Mouse (Mus musculus) forebrain, embryonic 12.5 days (tissue): ENCODE data around the gene Gpr179. TPM values are rescaled to one million over a fixed set of nuclear protein-coding genes. Genes with fewer than 3 reads are reported as not detected.
"Not testable (repeated sequence)": the region's sequence is repeated elsewhere in the genome, so short reads cannot be mapped to it uniquely, and the experiment has no call there.

Experiments used
- ATAC-seq: fragments of 200-750 bp; cut with Nextera tagmentation; 2 replicates; pipeline ENCODE4 v1.8.0; 2017; ENCODE audit warnings: moderate TSS enrichment; ENCODE audit not compliant: low FRiP score
- H3K27ac ChIP-seq: fragments of 300-500 bp; sonication (generic); 2 replicates; pipeline ENCODE4 v1.5.1; 2016; ENCODE audit warnings: mild to moderate bottlenecking
- H3K27me3 ChIP-seq: fragments of 300-500 bp; sonication (generic); 2 replicates; pipeline ENCODE4 v1.6.1; 2016; ENCODE audit warnings: mild to moderate bottlenecking
- H3K36me3 ChIP-seq: fragments of 300-500 bp; sonication (generic); replicated peaks from 2 replicates; pipeline ENCODE4 v1.6.1; 2016; ENCODE audit warnings: mild to moderate bottlenecking
- H3K4me1 ChIP-seq: fragments of 300-500 bp; sonication (generic); 2 replicates; pipeline ENCODE4 v1.6.1; 2016
- H3K4me2 ChIP-seq: fragments of 300-500 bp; sonication (generic); 2 replicates; pipeline ENCODE4 v1.6.1; 2016; ENCODE audit warnings: mild to moderate bottlenecking, moderate library complexity
- H3K4me3 ChIP-seq: fragments of 300-500 bp; sonication (generic); replicated peaks from 2 replicates; pipeline ENCODE4 v1.5.1; 2016; ENCODE audit warnings: mild to moderate bottlenecking
- H3K9ac ChIP-seq: fragments of 300-500 bp; sonication (generic); 2 replicates; pipeline ENCODE4 v1.6.1; 2016; ENCODE audit warnings: mild to moderate bottlenecking
- H3K9me3 ChIP-seq: fragments of 300-500 bp; sonication (generic); 2 replicates; pipeline ENCODE4 v1.6.1; 2016
- WGBS: fragments of 180-500 bp; shearing (Covaris S2); methylation state at CpG from one replicate; pipeline ENCODE4 v1.1.7; 2016; 5-methylcytosine and 5-hydroxymethylcytosine counted together
- polyA plus RNA-seq: library from polyadenylated mRNA; unstranded; fragments of >200 nt; fragmentation: Nextera tagmentation; extraction: Ambion mirVana; gene quantifications from 2 replicates; pipeline ENCODE4 v1.2.1, GENCODE M21; 2016

Gpr179 gene
- polyA plus RNA-seq, 1 experiment from 2014 or later, result 0.11 TPM

DNA sequence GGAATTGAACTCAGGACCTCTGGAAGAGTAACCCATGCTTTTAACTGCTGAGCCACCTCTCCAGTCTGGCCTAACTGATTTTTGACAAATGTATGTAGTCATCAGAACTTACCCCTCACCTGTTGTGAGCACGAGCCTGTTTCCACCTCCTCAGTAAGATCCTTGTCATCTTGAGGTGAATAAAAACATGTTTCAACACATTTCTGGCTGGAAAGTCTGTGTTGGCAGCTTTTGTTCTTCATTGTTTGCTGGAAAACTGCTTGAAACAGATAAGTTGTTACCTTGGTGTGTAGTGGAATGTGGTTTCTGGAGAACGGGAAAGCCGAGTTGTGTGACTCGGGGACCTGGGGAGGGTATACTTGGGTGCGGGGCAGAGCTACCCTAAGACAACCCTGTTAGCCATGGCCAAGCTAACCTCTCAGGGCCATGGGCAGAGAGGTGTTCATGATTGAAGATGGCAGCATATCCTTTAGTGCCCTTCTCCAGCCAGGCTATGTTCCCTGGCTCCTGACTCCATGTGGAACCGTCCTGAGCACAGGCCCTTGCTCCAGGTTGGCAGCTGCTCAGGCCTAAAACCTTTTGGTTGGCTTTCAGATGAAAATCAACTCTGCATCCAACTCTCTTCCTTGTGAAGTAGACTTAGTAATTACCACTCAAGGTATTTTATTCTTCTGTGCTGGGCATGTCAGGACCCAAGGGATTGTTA, 20.4 kb upstream of the Gpr179 start:
- Histone ChIP-seq H3K27ac (no peak overlapping the region), H3K4me1 (peaks cover 7% of the 10 kb centered on the region; the same call in 1 of the 2 replicates), H3K4me3 (no peak overlapping the region), H3K36me3 (peaks cover 33% of the 10 kb centered on the region), H3K4me2 (no peak overlapping the region), H3K9me3 (no peaks in the 10 kb centered on the region), H3K9ac (no peak overlapping the region), H3K27me3 (no peaks in the 10 kb centered on the region)
- no peak for ATAC-seq
- WGBS, result 91% methylated on average over 6 of the region's 6 CpGs

DNA sequence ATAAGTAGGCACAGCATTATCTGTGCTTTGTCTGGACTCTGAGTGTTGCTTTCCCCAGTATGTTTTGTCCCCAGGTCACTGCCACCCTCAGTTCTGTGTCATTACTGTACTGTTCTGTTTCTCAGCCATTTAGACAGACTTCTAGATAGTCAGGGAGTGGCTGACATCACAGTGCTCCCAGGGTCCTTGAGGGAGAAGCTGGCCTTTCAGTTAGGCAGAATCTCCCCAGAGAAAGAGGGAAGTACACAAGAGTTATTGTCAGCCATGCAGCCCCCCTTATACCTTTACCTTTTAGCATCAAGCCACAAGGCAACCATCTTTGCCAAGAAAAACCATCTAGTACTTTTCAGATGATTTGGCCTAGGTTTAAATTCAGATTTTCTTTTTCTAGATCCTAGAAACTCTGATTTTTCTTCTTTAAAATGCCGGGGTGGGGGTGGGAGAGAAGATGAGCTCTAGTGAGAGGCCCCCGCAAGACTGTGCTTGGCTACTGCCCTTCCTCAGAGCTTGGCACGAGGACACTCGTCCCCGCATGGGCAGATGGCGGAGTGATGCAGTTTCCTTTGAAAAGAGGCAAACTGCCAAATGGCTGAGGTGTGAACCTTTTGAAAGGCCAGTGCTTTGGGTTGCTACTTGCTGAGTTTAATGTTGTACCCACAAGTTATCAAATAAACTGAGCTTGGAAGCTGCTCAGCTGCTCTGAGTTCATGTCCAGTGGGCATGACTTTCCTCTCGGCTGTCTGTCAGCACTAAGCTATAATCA, 18.6 kb upstream of the Gpr179 start:
- no peak overlapping the region for H3K4me2 ChIP-seq
- H3K4me3 ChIP-seq, result no peak overlapping the region
- H3K27me3 ChIP-seq, result no peaks in the 10 kb centered on the region
- H3K9ac ChIP-seq, result no peak overlapping the region
- 74% methylated on average over 7 of the region's 7 CpGs for WGBS
- H3K4me1 ChIP-seq, result peaks cover 12% of the 10 kb centered on the region
- peaks cover 16% of the 10 kb centered on the region for H3K36me3 ChIP-seq
- no peak overlapping the region for H3K27ac ChIP-seq
- no peak for ATAC-seq
- H3K9me3 ChIP-seq, result no peaks in the 10 kb centered on the region

DNA sequence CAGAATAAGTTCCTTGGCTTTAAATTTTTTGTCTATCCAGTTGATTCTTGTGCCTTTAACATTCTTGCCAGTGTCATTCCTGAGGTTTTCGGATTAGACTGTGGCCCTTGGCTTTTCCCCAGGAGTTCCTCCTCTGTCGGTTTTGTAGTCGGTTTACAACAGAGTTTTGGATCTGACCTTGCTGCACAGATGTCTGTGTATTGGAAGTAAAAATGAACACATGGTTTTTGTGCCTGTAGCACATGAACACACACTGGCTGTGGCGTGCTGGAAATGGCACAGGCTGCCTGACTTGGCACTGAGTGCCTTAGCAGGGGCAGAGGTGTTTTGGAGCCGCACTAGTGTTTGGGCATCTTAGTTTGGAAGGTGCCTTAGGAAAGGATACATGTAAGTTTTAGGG, 16.6 kb upstream of the Gpr179 start:
- Histone ChIP-seq H3K27ac (no peak overlapping the region), H3K36me3 (no peaks in the 10 kb centered on the region; the same call in 1 of the 2 replicates), H3K4me3 (no peak overlapping the region), H3K4me2 (no peak overlapping the region), H3K4me1 (peaks cover 32% of the 10 kb centered on the region), H3K27me3 (no peaks in the 10 kb centered on the region), H3K9me3 (no peaks in the 10 kb centered on the region), H3K9ac (no peak overlapping the region)
- no peak for ATAC-seq
- WGBS, result 90% methylated on average over 5 of the region's 5 CpGs

DNA sequence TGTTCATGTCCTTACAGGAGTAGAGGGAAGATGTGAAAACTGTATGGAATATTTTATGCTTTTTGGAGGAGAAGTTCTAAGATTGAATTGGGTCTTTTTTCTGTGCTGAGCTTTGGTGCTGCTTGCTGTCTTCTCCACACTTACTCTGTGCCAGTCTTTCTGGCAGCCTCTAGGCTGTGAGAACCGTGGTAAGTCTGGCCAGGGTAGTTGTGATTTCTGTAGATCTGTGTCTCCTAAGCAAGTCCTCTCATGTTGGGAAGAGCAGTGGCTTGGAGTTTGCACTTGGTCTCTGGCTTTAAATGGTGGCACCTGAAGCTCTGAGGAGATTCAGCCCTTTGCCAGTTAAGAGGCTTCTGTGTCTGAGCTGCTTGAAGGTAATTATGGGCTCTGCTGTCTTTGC, 13.7 kb upstream of the Gpr179 start:
- peak overlapping the region; percentile 95 for H3K4me2 ChIP-seq
- H3K27me3 ChIP-seq, result no peaks in the 10 kb centered on the region
- no peaks in the 10 kb centered on the region for H3K36me3 ChIP-seq
- no peaks in the 10 kb centered on the region for H3K9me3 ChIP-seq
- H3K4me3 ChIP-seq, result no peak overlapping the region
- peaks cover 33% of the 10 kb centered on the region for H3K4me1 ChIP-seq
- ATAC-seq, result no peak
- whole genome bisulfite sequencing, result 82% methylated on average over 1 of the region's 1 CpGs
- no peak overlapping the region for H3K27ac ChIP-seq
- no peak overlapping the region for H3K9ac ChIP-seq

DNA sequence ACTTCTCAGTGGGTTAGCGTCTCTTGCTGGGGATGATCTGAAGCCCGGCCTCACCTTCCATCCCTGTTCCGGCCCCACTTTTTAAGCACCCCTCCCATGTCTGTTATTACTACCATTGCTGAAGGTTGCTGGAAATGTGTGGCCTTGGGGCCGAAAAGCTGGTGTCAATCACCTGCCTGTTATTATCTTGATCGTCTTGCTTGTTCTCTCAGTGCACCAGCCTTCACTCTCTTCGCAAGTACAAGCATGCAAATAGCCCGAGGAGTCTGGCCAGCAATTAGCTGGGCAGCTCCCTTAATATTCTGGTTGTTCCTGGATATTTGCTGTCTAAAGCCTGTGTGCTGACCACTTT, 11.7 kb upstream of the Gpr179 start:
- H3K4me2 ChIP-seq, result peak overlapping the region; percentile 95
- H3K4me1 ChIP-seq, result peaks cover 30% of the 10 kb centered on the region
- H3K27me3 ChIP-seq, result no peaks in the 10 kb centered on the region
- H3K9ac ChIP-seq, result peak overlapping the region; percentile 95
- ATAC-seq, result no peak
- WGBS, result 2% methylated on average over 7 of the region's 7 CpGs
- no peak overlapping the region for H3K27ac ChIP-seq
- peak overlapping the region; percentile 93 for H3K4me3 ChIP-seq
- no peaks in the 10 kb centered on the region for H3K9me3 ChIP-seq
- no peaks in the 10 kb centered on the region for H3K36me3 ChIP-seq

DNA sequence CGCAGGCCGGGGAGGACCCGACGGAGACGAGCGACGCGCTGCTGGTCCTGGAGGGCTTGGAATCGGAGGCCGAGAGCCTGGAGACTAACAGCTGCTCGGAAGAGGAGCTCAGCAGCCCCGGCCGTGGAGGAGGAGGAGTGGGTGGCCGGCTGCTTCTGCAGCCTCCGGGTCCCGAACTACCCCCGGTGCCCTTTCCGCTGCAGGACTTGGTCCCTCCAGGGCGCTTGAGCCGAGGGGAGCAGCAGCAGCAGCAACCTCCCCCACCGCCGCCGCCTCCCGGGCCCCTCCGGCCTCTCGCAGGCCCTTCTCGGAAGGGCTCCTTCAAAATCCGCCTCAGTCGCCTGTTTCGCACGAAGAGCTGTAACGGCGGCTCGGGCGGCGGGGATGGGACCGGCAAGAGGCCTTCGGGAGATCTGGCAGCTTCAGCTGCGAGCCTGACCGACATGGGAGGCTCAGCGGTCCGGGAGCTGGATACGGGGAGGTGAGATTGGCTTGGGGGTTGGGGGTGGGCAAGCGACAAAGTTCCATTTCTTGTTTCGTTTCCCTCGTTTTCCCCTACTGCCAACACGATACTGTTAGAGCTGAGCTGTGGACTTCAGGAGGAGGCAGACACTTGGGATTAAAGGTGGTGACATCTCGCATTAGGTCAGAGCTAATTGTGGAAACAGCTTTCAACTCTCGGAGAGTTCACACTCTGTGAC, 11.2 kb upstream of the Gpr179 start:
- Histone ChIP-seq H3K27ac (peak overlapping the region; percentile 88), H3K27me3 (no peaks in the 10 kb centered on the region), H3K9me3 (no peaks in the 10 kb centered on the region), H3K4me1 (peaks cover 30% of the 10 kb centered on the region), H3K36me3 (no peaks in the 10 kb centered on the region), H3K4me2 (peak overlapping the region; percentile 95), H3K9ac (peak overlapping the region; percentile 95), H3K4me3 (peak overlapping the region; percentile 93)
- 1% methylated on average over 40 of the region's 49 CpGs for WGBS
- ATAC-seq, result 0 out of 2 replicates have a peak, but pooled peaks have one; percentile 5

DNA sequence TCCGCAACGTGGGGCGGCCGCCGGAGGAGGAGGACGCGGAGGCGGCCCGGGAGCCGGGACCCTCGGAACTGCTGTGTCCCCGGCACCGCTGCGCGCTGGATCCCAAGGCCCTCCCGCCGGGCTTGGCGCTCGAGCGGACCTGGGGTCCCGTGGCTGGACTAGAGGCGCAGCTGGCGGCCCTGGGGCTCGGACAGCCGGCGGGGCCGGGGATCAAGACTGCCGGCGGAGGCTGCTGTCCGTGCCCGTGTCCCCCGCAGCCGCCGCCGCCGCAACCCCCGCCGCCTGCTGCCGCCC, 10.7 kb upstream of the Gpr179 start:
- Histone ChIP-seq H3K4me3 (peak overlapping the region; percentile 93), H3K9ac (peak overlapping the region; percentile 95), H3K27me3 (no peaks in the 10 kb centered on the region), H3K36me3 (no peaks in the 10 kb centered on the region), H3K4me1 (peaks cover 30% of the 10 kb centered on the region), H3K27ac (peak overlapping the region; percentile 88), H3K9me3 (no peaks in the 10 kb centered on the region), H3K4me2 (peak overlapping the region; percentile 95)
- 0% methylated on average over 32 of the region's 39 CpGs for WGBS
- peak; percentile 66 for ATAC-seq

DNA sequence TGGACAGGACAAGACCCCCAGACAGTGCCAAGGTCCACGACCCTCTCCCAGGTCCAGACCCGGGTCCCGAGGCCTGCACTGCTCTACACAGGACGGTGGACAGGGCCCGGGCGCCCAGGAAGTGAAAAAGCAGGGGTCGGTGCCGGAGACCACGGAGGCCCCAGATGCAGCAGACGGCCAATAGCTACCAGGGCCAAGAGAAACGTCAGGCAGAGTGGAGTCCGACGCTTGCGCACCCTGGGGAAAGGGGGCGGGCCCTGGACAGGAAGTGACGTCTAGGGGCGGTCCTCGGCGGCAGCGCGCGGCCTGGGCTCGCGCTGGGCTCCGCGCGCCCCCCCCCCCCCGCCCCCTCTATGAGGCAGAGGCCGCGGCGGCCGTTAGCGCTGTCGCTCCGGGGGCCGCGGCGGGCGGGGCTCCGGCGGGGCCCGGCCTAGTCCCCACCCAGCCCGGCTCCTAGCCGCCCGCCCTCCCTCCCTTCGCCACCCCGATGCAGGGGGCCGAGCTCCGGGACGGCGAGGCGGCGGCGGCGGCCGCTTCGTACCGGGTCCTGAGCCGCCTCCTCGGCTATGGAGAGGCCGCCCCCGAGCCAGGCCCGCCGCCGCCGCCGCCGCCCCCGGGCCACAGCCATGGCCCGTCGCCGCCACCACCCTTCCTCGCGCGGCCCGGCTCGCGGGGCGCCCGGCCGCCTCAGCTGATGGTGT, 10.2 kb upstream of the Gpr179 start, which contains the start of gene Socs7:
Gene Socs7, plus strand, starts transcription at position 604 of the 701 bp plus-strand sequence.
- H3K4me2 ChIP-seq, result peak within 1 kb of the TSS; percentile 95
- H3K9me3 ChIP-seq, result no peaks in the 10 kb centered on the region
- ATAC-seq, result peak; percentile 97
- H3K4me1 ChIP-seq, result peaks cover 30% of the 10 kb centered on the region
- WGBS, result 2% methylated on average over 9 of the region's 81 CpGs
- no peaks in the 10 kb centered on the region for H3K36me3 ChIP-seq
- H3K27me3 ChIP-seq, result no peaks in the 10 kb centered on the region
- H3K9ac ChIP-seq, result peak within 1 kb of the TSS; percentile 95
- H3K4me3 ChIP-seq, result peak within 1 kb of the TSS; percentile 93
- H3K27ac ChIP-seq, result peak within 1 kb of the TSS; percentile 88

DNA sequence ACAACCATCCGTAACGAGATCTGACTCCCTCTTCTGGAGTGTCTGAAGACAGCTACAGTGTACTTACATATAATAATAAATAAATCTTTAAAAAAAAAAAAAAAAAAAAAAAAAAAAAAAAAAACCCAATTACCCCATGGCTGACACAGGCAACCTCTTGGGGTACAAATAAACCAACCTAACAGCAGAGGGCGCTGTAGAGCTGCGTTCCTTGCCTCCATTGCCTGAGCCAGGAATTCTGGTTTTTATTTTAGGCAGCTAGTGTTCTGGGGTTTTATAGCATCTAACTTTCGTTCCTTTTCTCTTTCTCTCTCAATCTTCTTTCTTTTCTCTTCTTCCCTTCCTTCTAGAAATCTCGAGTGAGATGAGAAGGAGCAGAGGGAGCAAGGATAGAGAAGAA, 5.8 kb upstream of the Gpr179 start:
- H3K4me3 ChIP-seq, H3K27ac ChIP-seq, H3K27me3 ChIP-seq, H3K4me1 ChIP-seq, H3K9ac ChIP-seq, H3K9me3 ChIP-seq, ATAC-seq, H3K36me3 ChIP-seq, H3K4me2 ChIP-seq: not testable (repeated sequence)
- 25% methylated on average over 5 of the region's 6 CpGs for WGBS

DNA sequence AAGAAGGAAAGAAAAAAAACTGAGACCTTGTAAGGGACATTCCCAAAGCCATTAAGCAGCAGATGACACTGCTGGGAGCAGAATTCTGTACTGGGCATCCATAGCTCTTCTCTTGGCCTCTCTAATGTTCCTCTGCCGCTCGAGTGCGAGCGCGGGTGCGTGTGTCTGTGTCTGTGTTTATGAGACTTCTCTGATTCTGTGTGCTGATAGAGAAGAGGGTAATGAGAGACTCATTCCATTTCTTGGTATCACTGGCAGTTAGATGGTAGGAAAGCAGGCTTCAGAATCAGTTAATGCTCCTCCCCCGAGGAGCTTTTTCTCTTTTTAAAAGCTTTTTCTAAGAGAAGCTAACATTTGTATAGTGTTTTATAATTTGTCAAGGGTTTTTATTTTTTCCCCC, 3.4 kb upstream of the Gpr179 start:
- Histone ChIP-seq H3K4me3 (no peak overlapping the region), H3K9ac (no peak overlapping the region), H3K4me1 (peaks cover 23% of the 10 kb centered on the region), H3K4me2 (no peak overlapping the region), H3K36me3 (no peaks in the 10 kb centered on the region), H3K27me3 (peaks cover 6% of the 10 kb centered on the region; the same call in 1 of the 2 replicates), H3K9me3 (no peaks in the 10 kb centered on the region), H3K27ac (no peak overlapping the region)
- no peak for ATAC-seq
- 91% methylated on average over 7 of the region's 7 CpGs for WGBS

DNA sequence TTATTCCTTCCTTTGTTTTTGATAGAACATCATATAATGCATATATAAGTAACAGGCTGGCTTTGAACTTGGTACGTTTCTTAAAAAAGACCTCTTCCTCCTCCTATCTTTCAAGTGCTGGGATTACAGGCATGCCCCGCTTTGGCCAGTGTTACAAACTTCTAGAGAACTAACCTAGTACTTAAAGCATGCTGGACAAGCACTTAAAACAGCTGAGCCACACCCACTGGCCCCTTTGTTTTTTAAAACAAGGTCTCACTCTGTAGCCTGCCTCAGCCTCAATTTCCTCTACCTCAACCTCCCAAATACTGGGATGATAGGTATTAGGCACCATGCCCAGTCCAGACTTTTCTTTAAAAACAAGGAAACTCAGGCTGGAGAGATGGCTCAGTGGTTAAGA, 2.8 kb upstream of the Gpr179 start:
- Histone ChIP-seq H3K27me3 (peaks cover 6% of the 10 kb centered on the region; the same call in 1 of the 2 replicates), H3K4me3 (no peak overlapping the region), H3K9ac (no peak overlapping the region), H3K36me3 (no peaks in the 10 kb centered on the region), H3K4me2 (no peak overlapping the region), H3K27ac (no peak overlapping the region), H3K9me3 (no peaks in the 10 kb centered on the region), H3K4me1 (peaks cover 29% of the 10 kb centered on the region)
- 79% methylated on average over 2 of the region's 2 CpGs for WGBS
- ATAC-seq, result no peak
